ENCODE assay signal across 16 mouse cellular contexts in the genomic region with DNA sequence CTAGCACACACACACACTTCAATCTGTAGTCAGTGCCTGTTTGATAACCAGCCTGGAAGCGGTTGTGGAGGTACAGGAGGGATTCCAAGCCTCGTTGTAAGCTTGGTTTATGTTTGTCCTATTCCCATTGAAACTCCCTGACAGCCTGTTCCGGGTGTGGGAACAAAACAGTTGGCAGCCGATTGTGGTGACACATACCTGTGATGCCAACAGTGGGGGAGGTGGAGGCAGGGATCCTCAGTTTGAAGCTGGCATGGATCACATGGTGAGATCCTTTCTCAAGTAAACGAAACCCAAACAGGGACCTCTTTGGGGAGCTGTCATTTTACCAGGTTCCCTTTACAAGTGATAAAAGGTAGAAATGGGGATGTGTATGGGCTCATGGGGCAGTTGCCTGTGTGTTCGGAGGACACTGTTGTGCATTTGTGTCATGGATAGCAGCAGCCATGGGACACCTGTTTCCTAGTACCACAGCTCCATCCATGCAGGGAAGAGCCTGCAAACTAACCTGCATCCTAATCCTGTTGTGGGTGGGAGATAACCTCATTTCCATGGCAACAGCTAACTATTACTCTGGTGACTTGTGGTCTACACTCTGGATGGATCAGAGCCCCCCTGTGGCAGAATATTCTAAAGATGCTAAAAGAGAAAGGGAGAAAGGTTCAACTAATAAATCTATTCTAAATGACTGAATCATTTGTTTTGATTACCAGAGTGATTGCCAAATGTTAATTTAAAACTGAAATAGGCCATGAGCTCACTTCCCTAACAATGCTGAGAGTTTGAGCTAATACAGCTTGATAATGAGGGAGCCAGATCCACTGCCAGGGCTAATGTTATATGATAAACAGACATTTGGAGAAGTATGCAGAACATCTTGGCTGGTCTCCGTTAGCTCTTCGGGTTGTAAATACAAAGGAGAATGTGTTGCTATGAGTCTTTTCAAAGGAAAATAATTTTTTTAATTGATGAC. TPM values are rescaled to one million over a fixed set of nuclear protein-coding genes. Genes with fewer than 3 reads are reported as not detected.
DNase-seq lines count a peak whose midpoint lies in the region; ATAC-seq lines count a peak whose summit lies in the region.
"Had no signal": no experiment of that assay in that cellular context is flagged by ENCODE, and none has a peak within 500 bp of the region (broad histone marks: within the 10 kb centered on the region; RNA-seq: fewer than 3 reads in every experiment).

No protein-coding gene starts in this region.

- peak; percentile 5 to 6 for DNase-seq in frontal cortex, postnatal 36 days (ENCODE audit: low spot score in 2 of 2)
- no peak for DNase-seq in frontal cortex, postnatal 14 days (ENCODE audit: low spot score in 2 of 2)
- DNase-seq in right cerebral cortex, adult 18-20 months, result peak; percentile 25
- DNase-seq in right cerebral cortex, postnatal 4 days, result no peak
- DNase-seq in cerebellum, postnatal 36 days, result peak; percentile 48 to 54
- DNase-seq in adrenal gland, postnatal 10 days, result no peak
- no peak for DNase-seq in spleen, postnatal 10 days (ENCODE audit: low spot score in 2 of 2)
- DNase-seq: embryo, embryonic 11 days; thymus, postnatal 4 days had no signal

- no peak overlapping the region for H3K27ac ChIP-seq in stomach, embryonic 15.5 days
- H3K27ac ChIP-seq: heart, embryonic 15.5 days; hindbrain, postnatal 0 days; kidney, embryonic 15.5 days; liver, embryonic 14.5 days had no signal

- 64% methylated on average over 8 of the region's 8 CpGs for WGBS in stomach, embryonic 15.5 days

- H3K27me3 ChIP-seq in stomach, embryonic 15.5 days (replicated peaks), result no peaks in the 10 kb centered on the region
- H3K27me3 ChIP-seq: heart, embryonic 15.5 days; kidney, embryonic 15.5 days had no signal

- ATAC-seq in stomach, embryonic 15.5 days (ENCODE audit: insufficient read depth, low FRiP score, low read depth), result peak; percentile 34; the same call in 1 of the 2 replicates
- ATAC-seq: hindbrain, postnatal 0 days had no signal

- H3K36me3 ChIP-seq in stomach, embryonic 15.5 days, result no peaks in the 10 kb centered on the region
- H3K36me3 ChIP-seq: G1E; heart, embryonic 15.5 days; kidney, embryonic 15.5 days had no signal

- H3K4me1 ChIP-seq in stomach, embryonic 15.5 days, result no peaks in the 10 kb centered on the region
- H3K4me1 ChIP-seq: kidney, embryonic 15.5 days had no signal

- H3K9me3 ChIP-seq in stomach, embryonic 15.5 days, result no peaks in the 10 kb centered on the region
- H3K9me3 ChIP-seq: G1E; heart, embryonic 15.5 days; kidney, embryonic 15.5 days had no signal

- H3K9ac ChIP-seq in stomach, embryonic 15.5 days, result no peak overlapping the region
- H3K9ac ChIP-seq: heart, embryonic 15.5 days; kidney, embryonic 15.5 days; liver, embryonic 14.5 days had no signal

- no peak overlapping the region for H3K4me2 ChIP-seq in stomach, embryonic 15.5 days
- H3K4me2 ChIP-seq: heart, embryonic 15.5 days; kidney, embryonic 15.5 days had no signal

- no peak overlapping the region for H3K4me3 ChIP-seq in stomach, embryonic 15.5 days (replicated peaks)
- H3K4me3 ChIP-seq: heart, embryonic 15.5 days; kidney, embryonic 15.5 days had no signal

RNA-seq across cellular contexts. Expression of a gene that starts 22.0 kb away (rescaled TPM):
- polyA plus RNA-seq in stomach, embryonic 15.5 days (2015; fragmentation: Nextera tagmentation; extraction: Ambion mirVana), result 69.8 and 72.3 TPM in 2 replicates
- total RNA-seq in adrenal gland, postnatal 10 days (2021), result 100 to 1,000 TPM; 146 to 212 TPM
- total RNA-seq: granulocyte monocyte progenitor cell, adult 5-6 weeks had no signal
- polyA plus RNA-seq: G1E had no signal

Comparison
In these comparisons a context has a peak if more than half of its experiments do, and no peak if none do; other contexts are left out.
1. DNase-seq: peak in frontal cortex, postnatal 36 days (2 of 2), right cerebral cortex, adult 18-20 months (single experiment) and cerebellum, postnatal 36 days (2 of 2); none in frontal cortex, postnatal 14 days (0 of 2), right cerebral cortex, postnatal 4 days (single experiment), adrenal gland, postnatal 10 days (single experiment) and spleen, postnatal 10 days (0 of 2).